Mouse (Mus musculus) heart, embryonic 12.5 days (tissue): ENCODE results near the gene Atoh8. TPM values are rescaled to one million over a fixed set of nuclear protein-coding genes. Genes with fewer than 3 reads are reported as not detected.

Experiments used
- ATAC-seq: fragments of 200-750 bp; cut with Nextera tagmentation; 2 replicates; pipeline ENCODE4 v1.8.0; 2017; ENCODE audit warnings: moderate TSS enrichment, moderate library complexity; ENCODE audit not compliant: insufficient number of reproducible peaks, low FRiP score
- H3K27ac ChIP-seq: fragments of 300-500 bp; sonication (generic); 2 replicates; pipeline ENCODE4 v1.5.1; 2016; ENCODE audit warnings: mild to moderate bottlenecking, moderate library complexity; ENCODE audit not compliant: poor library complexity, severe bottlenecking
- H3K27me3 ChIP-seq: fragments of 300-500 bp; sonication (generic); replicated peaks from 2 replicates; pipeline ENCODE4 v1.6.1; 2016; ENCODE audit warnings: mild to moderate bottlenecking, moderate library complexity
- H3K36me3 ChIP-seq: fragments of 300-500 bp; sonication (generic); 2 replicates; pipeline ENCODE4 v1.6.1; 2016; ENCODE audit warnings: mild to moderate bottlenecking, moderate library complexity
- H3K4me1 ChIP-seq: fragments of 300-500 bp; sonication (generic); replicated peaks from 2 replicates; pipeline ENCODE4 v1.6.1; 2016; ENCODE audit warnings: mild to moderate bottlenecking
- H3K4me2 ChIP-seq: fragments of 300-500 bp; sonication (generic); 2 replicates; pipeline ENCODE4 v1.6.1; 2016; ENCODE audit warnings: mild to moderate bottlenecking, moderate library complexity
- H3K4me3 ChIP-seq: fragments of 300-500 bp; sonication (generic); 2 replicates; pipeline ENCODE4 v1.5.1; 2016; ENCODE audit warnings: mild to moderate bottlenecking
- H3K9ac ChIP-seq: fragments of 300-500 bp; sonication (generic); 2 replicates; pipeline ENCODE4 v1.6.1; 2016; ENCODE audit warnings: mild to moderate bottlenecking, moderate library complexity
- H3K9me3 ChIP-seq: fragments of 300-500 bp; sonication (generic); replicated peaks from 2 replicates; pipeline ENCODE4 v1.6.1; 2016; ENCODE audit warnings: mild to moderate bottlenecking, moderate library complexity
- WGBS: fragments of 180-500 bp; shearing (Covaris S2); methylation state at CpG from one replicate; pipeline ENCODE4 v1.1.7; 2016; 5-methylcytosine and 5-hydroxymethylcytosine counted together
- polyA plus RNA-seq: library from polyadenylated mRNA; unstranded; fragments of >200 nt; fragmentation: Nextera tagmentation; extraction: Ambion mirVana; gene quantifications from 2 replicates; pipeline ENCODE4 v1.2.1, GENCODE M21; 2016

Gene Atoh8
- polyA plus RNA-seq, 1 experiment from 2014 or later: 14.9 TPM

DNA sequence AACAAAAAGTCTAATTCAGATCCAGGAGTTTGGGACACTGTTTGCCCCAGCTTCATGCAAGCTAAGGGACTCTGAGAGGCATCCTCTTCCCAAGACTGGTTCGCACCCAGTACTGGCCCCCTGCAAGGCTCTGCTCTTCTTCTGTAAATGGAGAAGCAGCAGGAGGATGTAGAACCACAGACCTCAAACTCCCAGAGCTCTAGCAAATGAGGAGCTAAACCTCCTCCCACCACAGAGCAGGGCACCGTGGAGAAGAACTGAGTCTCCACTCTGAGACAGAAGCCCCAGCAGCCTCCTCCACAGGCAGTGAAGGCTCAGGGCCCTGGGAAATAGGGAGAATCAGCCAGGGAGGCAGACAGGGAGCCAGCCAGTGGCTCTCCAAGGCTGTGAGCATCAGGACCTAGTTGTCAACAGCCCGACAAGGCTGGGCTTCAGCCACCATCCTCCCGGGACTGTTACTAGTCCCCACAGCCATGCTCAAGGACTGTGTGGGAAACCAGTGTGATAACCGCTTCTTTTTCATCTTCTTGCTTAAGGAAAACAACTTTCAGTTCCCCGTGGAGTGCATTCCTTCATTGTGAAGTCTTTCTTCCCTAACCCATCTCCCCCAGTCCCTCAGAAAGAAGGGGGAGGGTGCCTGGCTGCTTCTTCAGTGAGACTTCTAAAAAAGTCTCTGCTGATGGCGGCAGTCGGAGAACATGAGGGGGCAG is 5.9 kb upstream of the Atoh8 start:
- Histone ChIP-seq H3K4me3 (no peak overlapping the region), H3K27me3 (peaks cover 7% of the 10 kb centered on the region; the same call in 1 of the 2 replicates), H3K9ac (peak overlapping the region; percentile 33; the same call in 1 of the 2 replicates), H3K27ac (peak overlapping the region; percentile 69), H3K4me2 (peak overlapping the region; percentile 21), H3K36me3 (no peaks in the 10 kb centered on the region), H3K9me3 (no peaks in the 10 kb centered on the region), H3K4me1 (peaks cover 82% of the 10 kb centered on the region)
- 17% methylated on average over 8 of the region's 8 CpGs for WGBS
- no peak for ATAC-seq

DNA sequence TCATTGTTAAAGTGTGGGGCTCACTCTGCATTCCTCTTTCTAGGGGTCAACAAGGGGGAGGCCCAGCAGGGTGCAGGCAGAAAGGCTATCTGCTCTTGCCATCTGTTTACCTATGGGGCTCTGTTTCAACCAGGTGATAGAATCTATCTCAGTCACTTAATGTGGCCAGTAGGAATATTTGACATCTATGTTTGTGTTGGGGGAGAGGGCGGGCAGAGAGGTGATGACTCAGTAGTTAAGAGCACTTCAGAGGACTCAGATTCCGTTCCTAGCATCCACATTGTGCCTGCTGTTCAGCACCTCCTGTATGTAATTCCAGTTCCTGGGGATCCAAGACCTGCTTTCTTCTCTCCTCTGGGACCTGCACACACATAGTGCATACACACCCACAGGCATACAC is 4.7 kb upstream of the Atoh8 start:
- H3K9ac ChIP-seq: no peak overlapping the region
- no peak overlapping the region for H3K4me2 ChIP-seq
- H3K36me3 ChIP-seq: no peaks in the 10 kb centered on the region
- H3K27me3 ChIP-seq: peaks cover 10% of the 10 kb centered on the region; the same call in 1 of the 2 replicates
- ATAC-seq: no peak
- H3K4me3 ChIP-seq: no peak overlapping the region
- H3K27ac ChIP-seq: no peak overlapping the region
- H3K4me1 ChIP-seq: peaks cover 79% of the 10 kb centered on the region
- H3K9me3 ChIP-seq: no peaks in the 10 kb centered on the region
- 38% methylated on average over 2 of the region's 2 CpGs for WGBS

DNA sequence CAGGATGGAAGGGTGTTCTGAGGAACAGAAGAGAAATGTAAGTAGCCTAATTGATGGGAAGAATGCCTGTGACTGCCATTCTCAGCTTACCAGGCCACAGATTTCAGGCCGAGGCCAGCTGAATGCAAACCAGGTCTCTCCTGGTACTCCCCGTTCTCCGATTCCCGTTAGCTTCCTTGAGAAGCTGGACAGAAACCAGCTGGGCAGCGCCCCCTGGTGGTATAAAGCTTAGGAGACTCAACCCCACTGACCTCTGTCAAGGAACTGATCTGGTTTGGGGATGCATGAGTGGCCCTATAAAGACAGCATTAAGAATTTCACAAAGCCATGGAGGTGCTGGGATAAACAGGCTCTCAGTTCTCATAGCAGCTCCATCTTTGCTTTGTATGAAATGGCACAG is 1.7 kb upstream of the Atoh8 start:
- Histone ChIP-seq H3K4me3 (no peak overlapping the region), H3K9ac (no peak overlapping the region), H3K27me3 (peaks cover 18% of the 10 kb centered on the region), H3K9me3 (no peaks in the 10 kb centered on the region), H3K4me2 (no peak overlapping the region), H3K36me3 (no peaks in the 10 kb centered on the region), H3K4me1 (peaks cover 66% of the 10 kb centered on the region), H3K27ac (no peak overlapping the region)
- under 1% methylated on average over 5 of the region's 5 CpGs for WGBS
- no peak for ATAC-seq

DNA sequence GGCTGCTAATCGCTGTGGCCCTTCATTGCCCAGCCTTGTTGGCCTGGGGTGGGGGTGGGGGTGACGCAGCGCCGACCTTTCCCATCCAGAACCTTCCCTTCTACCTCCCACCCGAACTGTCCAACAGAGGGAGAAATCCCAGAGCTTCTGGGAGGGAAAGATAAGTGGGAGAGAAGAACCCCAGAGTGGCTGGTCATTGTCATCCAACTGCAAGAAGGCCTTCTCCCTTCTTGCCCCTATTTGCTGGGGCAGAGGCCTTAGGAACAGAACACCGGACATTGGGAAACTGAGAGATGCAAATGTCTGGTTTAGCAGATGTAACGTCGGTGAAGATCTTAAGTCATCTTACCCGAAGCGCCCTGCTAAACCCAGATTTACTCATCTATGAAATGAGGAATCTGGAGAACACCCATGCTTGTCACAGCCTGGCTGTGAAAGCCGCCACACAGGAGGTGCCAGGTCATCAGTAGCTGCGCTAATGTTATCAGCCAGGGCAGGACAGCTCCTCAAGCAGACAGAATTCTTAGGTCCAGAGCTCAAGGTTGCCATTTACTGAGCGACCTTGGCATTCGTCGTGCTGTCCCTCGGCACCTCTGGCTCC is 530 bp upstream of the Atoh8 start:
- peak overlapping the region; percentile 71; the same call in 1 of the 2 replicates for H3K27ac ChIP-seq
- peak overlapping the region; percentile 81 for H3K4me3 ChIP-seq
- no peaks in the 10 kb centered on the region for H3K36me3 ChIP-seq
- WGBS: 26% methylated on average over 16 of the region's 16 CpGs
- peaks cover 65% of the 10 kb centered on the region for H3K4me1 ChIP-seq
- H3K9ac ChIP-seq: peak overlapping the region; percentile 81
- ATAC-seq: no peak
- H3K9me3 ChIP-seq: no peaks in the 10 kb centered on the region
- peaks cover 24% of the 10 kb centered on the region for H3K27me3 ChIP-seq
- peak overlapping the region; percentile 99 for H3K4me2 ChIP-seq

DNA sequence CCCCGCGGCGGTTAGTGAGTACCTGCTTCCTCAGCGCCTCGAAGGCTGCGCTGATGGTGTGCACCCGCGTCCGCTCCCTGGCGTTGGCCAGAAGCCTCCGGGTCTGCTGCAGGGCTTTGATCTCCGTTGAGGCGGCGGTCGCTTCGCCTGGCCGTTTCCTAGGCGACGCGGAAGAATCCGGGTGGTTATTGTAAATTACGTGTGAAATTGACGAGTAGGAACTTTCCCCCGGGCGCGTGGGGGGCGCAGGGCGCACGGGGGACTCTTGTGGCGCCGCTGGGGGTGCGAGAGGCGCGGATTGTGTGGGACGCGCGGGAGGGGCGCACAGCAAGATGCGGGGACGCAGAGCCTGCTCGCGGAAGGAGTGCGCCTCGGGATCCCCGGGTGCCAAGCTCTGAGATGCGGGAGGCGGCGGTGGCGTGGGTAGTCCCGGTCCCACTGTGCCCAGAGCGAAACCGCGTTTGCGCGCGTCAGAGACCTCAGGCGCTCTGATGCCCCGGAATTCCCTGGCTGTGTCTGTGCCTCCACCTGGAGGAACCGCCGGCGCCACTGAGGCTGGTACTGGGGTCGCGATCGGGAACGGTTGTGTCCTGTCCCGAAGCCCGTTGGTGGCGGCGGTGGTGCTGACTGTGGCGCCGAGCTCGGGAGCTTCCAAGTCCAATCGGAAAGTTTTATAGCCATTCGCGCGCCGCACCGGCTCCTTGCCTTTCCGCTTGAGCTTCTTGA is 842 bp downstream of the Atoh8 start:
- WGBS: under 1% methylated on average over 79 of the region's 79 CpGs
- no peaks in the 10 kb centered on the region for H3K9me3 ChIP-seq
- ATAC-seq: peak; percentile 27; the same call in 1 of the 2 replicates

DNA sequence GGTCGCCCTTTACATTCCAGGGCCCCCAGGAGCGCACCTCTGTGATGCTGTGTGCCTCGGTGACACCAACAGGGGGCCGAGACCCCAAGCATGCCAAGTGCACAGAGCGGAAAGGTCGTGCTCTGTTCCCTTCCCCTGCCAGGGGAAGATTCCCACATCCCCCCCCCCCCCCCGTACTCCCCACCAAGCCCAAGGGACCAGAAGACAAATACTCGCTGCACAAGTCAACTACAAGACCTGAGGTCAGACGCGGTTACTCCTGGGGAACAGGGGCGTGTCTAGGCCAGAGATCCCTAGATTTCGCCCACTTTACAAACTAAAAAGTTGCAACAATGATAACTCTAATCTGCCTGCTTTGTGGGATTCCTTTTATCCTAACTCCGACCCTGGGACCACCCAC is 1.4 kb downstream of the Atoh8 start:
- H3K4me3 ChIP-seq: peak overlapping the region; percentile 81
- peak overlapping the region; percentile 71 for H3K27ac ChIP-seq
- H3K36me3 ChIP-seq: no peaks in the 10 kb centered on the region
- H3K9ac ChIP-seq: peak overlapping the region; percentile 81
- ATAC-seq: no peak
- peak overlapping the region; percentile 99 for H3K4me2 ChIP-seq
- H3K27me3 ChIP-seq: peaks cover 26% of the 10 kb centered on the region
- H3K9me3 ChIP-seq: no peaks in the 10 kb centered on the region
- 1% methylated on average over 12 of the region's 13 CpGs for WGBS
- H3K4me1 ChIP-seq: peaks cover 63% of the 10 kb centered on the region

More for the DNA sequence above, 842 bp downstream of the Atoh8 start:
- Histone ChIP-seq H3K27me3 (peaks cover 25% of the 10 kb centered on the region), H3K27ac (peak overlapping the region; percentile 71), H3K9ac (peak overlapping the region; percentile 81), H3K4me1 (peaks cover 65% of the 10 kb centered on the region), H3K36me3 (no peaks in the 10 kb centered on the region), H3K4me3 (peak overlapping the region; percentile 81), H3K4me2 (peak overlapping the region; percentile 99)

DNA sequence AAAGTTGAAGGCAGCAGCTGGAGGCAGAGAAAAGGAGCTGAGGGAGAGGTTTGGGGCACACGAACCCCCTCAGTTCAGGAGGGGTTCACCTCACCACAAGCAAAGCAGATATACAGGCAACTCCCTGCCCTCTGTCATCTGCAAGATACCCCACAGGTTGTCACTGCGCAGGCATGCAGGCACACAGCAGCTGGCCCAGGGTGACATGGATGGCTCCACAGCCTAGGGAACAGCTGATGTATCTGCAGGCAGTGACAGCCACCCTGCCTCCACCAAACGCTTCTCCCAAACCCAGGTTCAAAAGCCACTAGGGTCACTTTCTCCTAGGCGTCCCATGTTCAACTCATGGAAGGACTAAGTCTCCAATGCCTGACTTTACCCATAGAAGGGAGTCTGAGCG is 2.5 kb downstream of the Atoh8 start:
- no peaks in the 10 kb centered on the region for H3K9me3 ChIP-seq
- H3K9ac ChIP-seq: peak overlapping the region; percentile 81; the same call in 1 of the 2 replicates
- H3K36me3 ChIP-seq: no peaks in the 10 kb centered on the region
- no peak for ATAC-seq
- H3K4me2 ChIP-seq: peak overlapping the region; percentile 99
- H3K4me1 ChIP-seq: peaks cover 62% of the 10 kb centered on the region
- peak overlapping the region; percentile 81 for H3K4me3 ChIP-seq
- H3K27ac ChIP-seq: no peak overlapping the region
- H3K27me3 ChIP-seq: peaks cover 30% of the 10 kb centered on the region
- 51% methylated on average over 5 of the region's 5 CpGs for WGBS

DNA sequence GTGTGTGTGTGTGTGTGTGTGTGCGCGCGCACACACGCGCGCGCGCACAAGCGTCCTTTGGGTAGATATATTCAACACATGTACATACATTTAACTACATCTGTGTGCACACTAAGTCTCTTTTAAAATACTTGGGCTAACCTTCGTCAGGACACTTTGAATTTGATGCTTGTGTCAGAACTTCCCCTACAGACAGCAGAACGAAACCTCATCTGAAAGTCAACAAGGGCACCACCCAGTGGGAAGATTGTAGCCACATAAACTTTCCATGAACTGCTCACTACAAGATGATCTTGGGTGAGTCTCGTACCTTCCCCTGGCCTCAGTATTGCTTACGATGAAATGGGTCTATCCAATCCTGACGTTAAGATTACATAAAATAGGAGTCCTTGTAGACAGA is 3.0 kb downstream of the Atoh8 start:
- Histone ChIP-seq H3K36me3 (no peaks in the 10 kb centered on the region), H3K27ac (no peak overlapping the region), H3K9me3 (no peaks in the 10 kb centered on the region), H3K4me2 (peak overlapping the region; percentile 99), H3K9ac (peak overlapping the region; percentile 81; the same call in 1 of the 2 replicates), H3K4me1 (peaks cover 63% of the 10 kb centered on the region), H3K4me3 (peak overlapping the region; percentile 81), H3K27me3 (peaks cover 30% of the 10 kb centered on the region)
- ATAC-seq: no peak
- WGBS: 88% methylated on average over 14 of the region's 14 CpGs

DNA sequence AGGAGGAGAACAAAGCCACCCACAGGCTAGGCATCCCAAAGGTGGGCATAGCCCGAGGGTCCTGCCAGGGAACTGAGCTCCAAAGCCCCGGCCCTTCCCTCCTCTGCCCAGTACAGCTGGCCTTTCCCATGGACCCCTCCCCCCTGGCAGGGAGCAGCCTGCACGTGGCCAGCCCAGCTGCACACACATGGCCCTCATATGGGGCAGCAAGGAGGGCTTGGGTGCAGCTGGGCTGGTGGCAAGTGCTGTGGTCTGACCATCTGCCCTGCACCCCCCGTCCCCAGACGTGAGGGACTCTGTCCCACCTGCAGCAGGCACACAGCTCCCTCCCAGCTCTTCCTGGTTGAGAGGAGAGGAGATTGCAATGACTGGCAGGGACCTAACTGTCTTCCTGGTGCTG is 4.5 kb downstream of the Atoh8 start:
- WGBS: 45% methylated on average over 5 of the region's 5 CpGs
- no peak for ATAC-seq
- Histone ChIP-seq H3K27ac (no peak overlapping the region), H3K9me3 (no peaks in the 10 kb centered on the region), H3K4me3 (no peak overlapping the region), H3K9ac (peak overlapping the region; percentile 29; the same call in 1 of the 2 replicates), H3K36me3 (no peaks in the 10 kb centered on the region), H3K4me2 (peak overlapping the region; percentile 27), H3K27me3 (peaks cover 25% of the 10 kb centered on the region), H3K4me1 (peaks cover 52% of the 10 kb centered on the region)

DNA sequence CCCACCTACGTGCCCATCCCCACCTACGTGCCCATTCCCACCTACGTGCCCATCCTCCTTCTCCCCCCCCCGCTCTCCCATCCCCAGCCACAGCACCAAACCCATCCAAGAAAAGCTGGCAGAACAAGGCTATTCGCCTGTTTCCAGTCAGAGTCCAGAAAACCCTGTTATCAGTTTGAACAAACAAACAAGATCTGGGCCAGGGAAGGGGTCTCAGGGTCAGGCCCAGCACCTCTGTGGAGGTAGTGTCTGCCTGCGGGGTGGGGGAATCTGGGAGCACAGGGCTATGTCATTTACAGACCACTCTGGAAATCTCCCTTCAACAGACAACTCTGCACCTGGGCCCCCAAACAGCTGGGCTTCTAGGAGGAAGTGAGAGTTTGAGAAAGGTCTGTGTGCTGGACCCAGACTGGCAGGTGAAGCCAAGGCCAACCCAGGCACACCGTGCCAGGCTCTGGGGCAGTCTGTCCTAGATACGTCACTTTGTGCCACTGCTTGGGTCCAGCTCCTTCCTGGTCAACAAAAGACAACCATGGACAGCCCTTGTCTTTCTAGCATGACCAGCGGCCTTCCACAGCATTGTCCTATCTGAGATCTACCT is 7.6 kb downstream of the Atoh8 start:
- ATAC-seq: no peak
- H3K4me2 ChIP-seq: no peak overlapping the region
- peaks cover 21% of the 10 kb centered on the region for H3K27me3 ChIP-seq
- no peak overlapping the region for H3K27ac ChIP-seq
- WGBS: 62% methylated on average over 9 of the region's 9 CpGs
- peaks cover 48% of the 10 kb centered on the region for H3K4me1 ChIP-seq
- no peak overlapping the region for H3K4me3 ChIP-seq
- H3K9me3 ChIP-seq: no peaks in the 10 kb centered on the region
- H3K9ac ChIP-seq: no peak overlapping the region
- no peaks in the 10 kb centered on the region for H3K36me3 ChIP-seq

DNA sequence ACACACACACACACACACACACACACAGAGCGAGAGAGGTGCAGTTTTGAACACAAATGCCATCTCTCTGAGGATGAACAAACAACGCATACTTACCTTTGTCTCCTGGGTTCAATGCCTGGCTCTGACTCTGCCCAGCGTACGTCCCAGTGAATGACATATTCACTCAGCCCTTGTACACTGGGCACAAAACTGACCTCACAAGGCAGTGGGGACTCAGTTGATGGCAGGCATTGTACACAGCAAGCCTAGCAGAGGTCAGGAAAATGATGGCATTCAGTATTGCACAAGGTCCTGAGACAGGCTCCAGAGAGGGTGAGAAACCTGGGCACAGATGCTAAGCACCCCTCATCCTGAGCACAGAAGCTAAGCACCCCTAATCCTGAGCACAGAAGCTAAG is 8.4 kb downstream of the Atoh8 start:
- WGBS: 93% methylated on average over 4 of the region's 4 CpGs
- H3K27ac ChIP-seq: no peak overlapping the region
- no peak overlapping the region for H3K9ac ChIP-seq
- no peak for ATAC-seq
- H3K4me1 ChIP-seq: peaks cover 50% of the 10 kb centered on the region
- H3K4me3 ChIP-seq: no peak overlapping the region
- H3K36me3 ChIP-seq: no peaks in the 10 kb centered on the region
- no peak overlapping the region for H3K4me2 ChIP-seq
- no peaks in the 10 kb centered on the region for H3K9me3 ChIP-seq
- peaks cover 16% of the 10 kb centered on the region for H3K27me3 ChIP-seq
